Mouse (Mus musculus) stomach, postnatal 0 days (tissue): ENCODE data around the gene Kif26b. TPM values are rescaled to one million over a fixed set of nuclear protein-coding genes. Genes with fewer than 3 reads are reported as not detected.

Experiments
- ATAC-seq: fragments of 200-750 bp; cut with Nextera tagmentation; 2 replicates; pipeline ENCODE4 v1.8.0; 2017; ENCODE audit not compliant: low FRiP score, low TSS enrichment
- DNase-seq: peaks from one replicate; pipeline ENCODE4 v3.0.0-alpha.2; 2016; ENCODE audit warnings: low spot score
- H3K27ac ChIP-seq: fragments of 300-500 bp; sonication (generic); replicated peaks from 2 replicates; pipeline ENCODE4 v1.5.1; 2014; ENCODE audit warnings: mild to moderate bottlenecking, control low read depth
- H3K27me3 ChIP-seq: fragments of 300-500 bp; sonication (generic); 2 replicates; pipeline ENCODE4 v1.6.1; 2014; ENCODE audit warnings: low read length; ENCODE audit not compliant: control insufficient read depth, insufficient read depth
- H3K36me3 ChIP-seq: fragments of 300-500 bp; sonication (generic); 2 replicates; pipeline ENCODE4 v1.6.1; 2014; ENCODE audit warnings: low read length, mixed read lengths; ENCODE audit not compliant: control insufficient read depth, insufficient read depth
- H3K4me1 ChIP-seq: fragments of 300-500 bp; sonication (generic); replicated peaks from 2 replicates; pipeline ENCODE4 v1.6.1; 2014; ENCODE audit warnings: antibody characterized with exemption; ENCODE audit not compliant: control insufficient read depth, insufficient read depth
- H3K4me2 ChIP-seq: fragments of 300-500 bp; sonication (generic); replicated peaks from 2 replicates; pipeline ENCODE4 v1.6.1; 2014; ENCODE audit warnings: low read depth, mild to moderate bottlenecking, control low read depth, moderate library complexity
- H3K4me3 ChIP-seq: fragments of 300-500 bp; sonication (generic); 2 replicates; pipeline ENCODE4 v1.5.1; 2014; ENCODE audit warnings: low read depth, low read length, control low read depth
- H3K9ac ChIP-seq: fragments of 300-500 bp; sonication (generic); 2 replicates; pipeline ENCODE4 v1.6.1; 2014; ENCODE audit warnings: mild to moderate bottlenecking, low read length, control low read depth, mixed read lengths
- H3K9me3 ChIP-seq: fragments of 300-500 bp; sonication (generic); 2 replicates; pipeline ENCODE4 v1.6.1; 2016; ENCODE audit warnings: low read length; ENCODE audit not compliant: control insufficient read depth
- CTCF ChIP-seq: IDR thresholded peaks from 2 replicates; pipeline ENCODE4 v1.5.1; 2016; ENCODE audit warnings: antibody characterized with exemption, low read depth, mild to moderate bottlenecking, moderate library complexity
- EP300 ChIP-seq: optimal IDR thresholded peaks from 2 replicates; pipeline ENCODE3; 2016; ENCODE audit warnings: antibody characterized with exemption
- WGBS: fragments of 180-500 bp; shearing (Covaris S2); extraction: QIAGEN DNeasy Blood & Tissue Kit; methylation state at CpG from one replicate; pipeline ENCODE4 v1.1.7; 2014; 5-methylcytosine and 5-hydroxymethylcytosine counted together
- polyA plus RNA-seq: library from polyadenylated mRNA; unstranded; fragments of >200 nt; fragmentation: Nextera tagmentation; extraction: Ambion mirVana; gene quantifications from 2 replicates; pipeline ENCODE4 v1.2.1, GENCODE M21; 2015

The Kif26b gene
- polyA plus RNA-seq, 1 experiment from 2014 or later = 0.69 TPM

DNA sequence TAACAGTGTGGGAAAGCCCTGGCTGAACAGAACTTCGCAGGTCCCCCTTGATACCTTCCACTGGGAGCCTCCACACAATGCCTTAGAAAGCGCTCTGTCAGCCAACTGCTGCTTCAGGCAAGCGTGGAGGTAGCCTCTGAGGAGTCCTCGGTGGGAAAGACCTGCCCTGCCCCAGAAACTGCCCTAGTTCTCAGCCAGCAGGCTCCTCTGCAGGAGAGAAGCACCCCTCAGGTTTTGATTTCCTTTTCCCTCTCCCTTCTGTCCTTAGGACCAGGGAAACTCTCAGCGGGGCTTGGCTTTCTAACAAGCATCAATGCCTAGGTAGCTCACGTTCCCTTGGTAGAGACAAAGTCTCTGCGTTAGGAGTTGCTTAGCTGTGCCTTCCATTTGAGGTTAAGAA is 215.6 kb downstream of the Kif26b start:
- ATAC-seq (no peak), DNase-seq (no peak)
- no peak for TF ChIP-seq EP300
- no peak for TF ChIP-seq CTCF
- H3K36me3 ChIP-seq = no peaks in the 10 kb centered on the region
- H3K27me3 ChIP-seq = no peaks in the 10 kb centered on the region
- H3K4me2 ChIP-seq = no peak overlapping the region
- H3K27ac ChIP-seq = no peak overlapping the region
- WGBS = 71% methylated on average over 7 of the region's 7 CpGs
- no peaks in the 10 kb centered on the region for H3K4me1 ChIP-seq
- H3K9me3 ChIP-seq = no peaks in the 10 kb centered on the region
- no peak overlapping the region for H3K9ac ChIP-seq
- no peak overlapping the region for H3K4me3 ChIP-seq

DNA sequence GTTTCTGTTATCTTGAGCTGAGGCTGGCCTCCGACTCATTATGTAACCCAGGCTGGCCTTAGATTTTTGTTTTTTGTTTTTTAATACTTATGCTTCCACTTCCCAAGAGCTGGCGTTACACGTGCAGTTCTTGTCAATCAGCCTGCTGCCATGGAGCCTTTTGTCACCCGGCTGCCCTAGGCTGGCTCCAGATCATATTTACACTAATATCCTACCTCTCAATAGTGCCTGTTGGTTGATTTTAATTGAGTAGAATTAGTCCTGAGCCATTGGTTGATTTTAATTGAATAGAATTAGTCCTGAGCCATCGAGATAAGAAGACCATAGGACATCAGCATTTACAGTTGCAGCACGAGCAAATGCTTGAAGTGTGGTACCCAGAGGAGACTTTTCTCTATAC is 216.0 kb downstream of the Kif26b start:
- Histone ChIP-seq H3K27me3 (no peaks in the 10 kb centered on the region), H3K9ac (no peak overlapping the region), H3K4me2 (no peak overlapping the region), H3K36me3 (no peaks in the 10 kb centered on the region), H3K9me3 (no peaks in the 10 kb centered on the region), H3K4me1 (no peaks in the 10 kb centered on the region), H3K4me3 (no peak overlapping the region), H3K27ac (no peak overlapping the region)
- 71% methylated on average over 6 of the region's 6 CpGs for WGBS
- no peak for TF ChIP-seq CTCF
- no peak for TF ChIP-seq EP300
- ATAC-seq (no peak), DNase-seq (no peak)

DNA sequence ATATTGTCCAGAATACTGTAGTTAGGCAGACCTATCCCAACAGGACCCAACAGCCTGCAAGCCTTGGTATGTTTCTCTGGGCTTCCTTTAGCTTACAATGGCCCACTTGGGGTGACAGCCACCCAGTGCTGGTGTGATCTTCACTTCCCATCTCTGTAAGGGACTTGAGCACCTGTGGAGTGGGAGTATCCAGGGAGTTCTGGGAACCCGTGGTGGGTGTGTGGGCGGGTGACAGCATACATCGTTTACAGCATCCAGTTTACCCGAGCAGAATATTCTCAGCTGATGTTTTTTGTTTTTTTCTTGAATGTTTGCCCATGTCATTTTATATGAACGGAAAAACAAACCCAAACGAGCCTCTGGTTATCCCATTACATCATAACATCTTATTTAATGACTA is 216.5 kb downstream of the Kif26b start:
- Histone ChIP-seq H3K4me1 (no peaks in the 10 kb centered on the region), H3K36me3 (no peaks in the 10 kb centered on the region), H3K4me3 (no peak overlapping the region), H3K27me3 (no peaks in the 10 kb centered on the region), H3K9ac (no peak overlapping the region), H3K27ac (no peak overlapping the region), H3K4me2 (no peak overlapping the region), H3K9me3 (no peaks in the 10 kb centered on the region)
- DNase-seq (no peak), ATAC-seq (no peak)
- TF ChIP-seq CTCF (no peak), EP300 (no peak)
- 65% methylated on average over 6 of the region's 6 CpGs for WGBS

- H3K36me3 ChIP-seq = no peaks in the 10 kb centered on the region
- H3K9me3 ChIP-seq = no peaks in the 10 kb centered on the region
- no peak overlapping the region for H3K9ac ChIP-seq
- no peaks in the 10 kb centered on the region for H3K4me1 ChIP-seq
- no peaks in the 10 kb centered on the region for H3K27me3 ChIP-seq
- no peak for TF ChIP-seq CTCF
- no peak for TF ChIP-seq EP300
- no peak overlapping the region for H3K4me2 ChIP-seq
- no peak overlapping the region for H3K27ac ChIP-seq
- WGBS = 79% methylated on average over 13 of the region's 13 CpGs
- no peak for ATAC-seq
- no peak for DNase-seq
- no peak overlapping the region for H3K4me3 ChIP-seq
These were observed 218.6 kb downstream of the Kif26b start for GRCm38 (mm10) chr1:178747279-178748221.

- Histone ChIP-seq H3K4me1 (no peaks in the 10 kb centered on the region), H3K4me3 (no peak overlapping the region), H3K9me3 (no peaks in the 10 kb centered on the region), H3K36me3 (no peaks in the 10 kb centered on the region), H3K27ac (no peak overlapping the region), H3K4me2 (no peak overlapping the region), H3K9ac (no peak overlapping the region), H3K27me3 (no peaks in the 10 kb centered on the region)
- no peak for TF ChIP-seq CTCF
- TF ChIP-seq EP300 = no peak
- no peak for DNase-seq
- WGBS = 78% methylated on average over 7 of the region's 7 CpGs
- ATAC-seq = no peak
These were observed 219.3 kb downstream of the Kif26b start for GRCm38 (mm10) chr1:178748222-178748600.

DNA sequence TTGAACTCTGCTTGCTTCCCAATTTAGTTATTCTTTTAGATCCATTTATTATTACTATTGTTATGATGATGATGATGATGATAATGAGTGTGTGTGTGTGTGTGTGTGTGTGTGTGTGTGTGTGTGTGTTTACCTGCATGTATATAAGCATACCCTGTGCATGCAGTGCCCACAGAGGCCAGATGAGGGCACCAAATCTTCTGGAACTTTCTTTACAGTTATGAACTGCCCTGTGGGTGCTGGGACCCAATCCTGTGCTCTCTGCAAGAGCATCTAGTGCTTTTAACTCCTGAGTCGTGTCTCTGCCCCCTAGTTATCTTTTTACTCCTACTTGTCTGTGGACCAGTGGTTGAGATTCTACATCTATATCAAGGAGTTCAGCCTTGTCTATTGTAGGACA is 219.7 kb downstream of the Kif26b start:
- no peaks in the 10 kb centered on the region for H3K36me3 ChIP-seq
- H3K9me3 ChIP-seq = no peaks in the 10 kb centered on the region
- no peaks in the 10 kb centered on the region for H3K4me1 ChIP-seq
- 100% methylated on average over 1 of the region's 1 CpGs for WGBS
- no peak for ATAC-seq
- no peak overlapping the region for H3K9ac ChIP-seq
- no peak overlapping the region for H3K4me2 ChIP-seq
- H3K4me3 ChIP-seq = no peak overlapping the region
- no peak overlapping the region for H3K27ac ChIP-seq
- H3K27me3 ChIP-seq = no peaks in the 10 kb centered on the region
- no peak for DNase-seq
- TF ChIP-seq EP300 = no peak
- peak; percentile 28 for TF ChIP-seq CTCF
